Mouse (Mus musculus) intestine, postnatal 0 days (tissue): ENCODE results near the gene Rnf44. TPM values are rescaled to one million over a fixed set of nuclear protein-coding genes. Genes with fewer than 3 reads are reported as not detected.

Experiments used
- ATAC-seq: fragments of 200-750 bp; cut with Nextera tagmentation; 2 replicates; pipeline ENCODE4 v1.8.0; 2017; ENCODE audit warnings: mild to moderate bottlenecking, moderate TSS enrichment, moderate library complexity
- H3K27ac ChIP-seq: fragments of 300-500 bp; sonication (generic); 2 replicates; pipeline ENCODE4 v1.5.1; 2014; ENCODE audit warnings: mild to moderate bottlenecking, low read depth, low read length, moderate library complexity
- H3K27me3 ChIP-seq: fragments of 300-500 bp; sonication (generic); replicated peaks from 2 replicates; pipeline ENCODE4 v1.6.1; 2014; ENCODE audit warnings: low read length, mixed read lengths; ENCODE audit not compliant: control insufficient read depth, insufficient read depth
- H3K36me3 ChIP-seq: fragments of 300-500 bp; sonication (generic); 2 replicates; pipeline ENCODE4 v1.6.1; 2014; ENCODE audit warnings: mild to moderate bottlenecking, moderate library complexity; ENCODE audit not compliant: control insufficient read depth, insufficient read depth
- H3K4me1 ChIP-seq: fragments of 300-500 bp; sonication (generic); replicated peaks from 2 replicates; pipeline ENCODE4 v1.6.1; 2014; ENCODE audit warnings: antibody characterized with exemption, low read length, mixed read lengths; ENCODE audit not compliant: control insufficient read depth, insufficient read depth
- H3K4me2 ChIP-seq: fragments of 300-500 bp; sonication (generic); replicated peaks from 2 replicates; pipeline ENCODE4 v1.6.1; 2014; ENCODE audit warnings: low read depth, mild to moderate bottlenecking, moderate library complexity
- H3K4me3 ChIP-seq: fragments of 300-500 bp; sonication (generic); 2 replicates; pipeline ENCODE4 v1.5.1; 2014; ENCODE audit warnings: low read depth, low read length
- H3K9ac ChIP-seq: fragments of 300-500 bp; sonication (generic); 2 replicates; pipeline ENCODE4 v1.6.1; 2014; ENCODE audit warnings: mild to moderate bottlenecking, low read depth, low read length
- H3K9me3 ChIP-seq: fragments of 300-500 bp; sonication (generic); 2 replicates; pipeline ENCODE4 v1.6.1; 2016; ENCODE audit warnings: mixed run types; ENCODE audit not compliant: control insufficient read depth
- CTCF ChIP-seq: sonication (generic); IDR thresholded peaks from 2 replicates; pipeline ENCODE4 v1.5.1; 2016; ENCODE audit warnings: low read depth, mild to moderate bottlenecking, control low read depth, antibody characterized with exemption, moderate library complexity
- WGBS: fragments of 180-500 bp; shearing (Covaris S2); extraction: QIAGEN DNeasy Blood & Tissue Kit; methylation state at CpG from one replicate; pipeline ENCODE4 v1.1.7; 2014; 5-methylcytosine and 5-hydroxymethylcytosine counted together
- polyA plus RNA-seq: library from polyadenylated mRNA; unstranded; fragments of >200 nt; fragmentation: Nextera tagmentation; extraction: Ambion mirVana; gene quantifications from 2 replicates; pipeline ENCODE4 v1.2.1, GENCODE M21; 2015

Gene Rnf44
- polyA plus RNA-seq, 1 experiment from 2014 or later = 75.1 TPM

GRCm38 (mm10) chr13:54687575-54688424 lies 5.9 kb downstream of the Rnf44 start:
- Histone ChIP-seq H3K9me3 (no peaks in the 10 kb centered on the region), H3K27me3 (no peaks in the 10 kb centered on the region), H3K27ac (peak overlapping the region; percentile 98), H3K9ac (peak overlapping the region; percentile 88), H3K4me3 (peak overlapping the region; percentile 97), H3K36me3 (peaks cover 13% of the 10 kb centered on the region), H3K4me1 (peaks cover 9% of the 10 kb centered on the region), H3K4me2 (peak overlapping the region; percentile 86)
- peak; percentile 87 for ATAC-seq
- no peak for TF ChIP-seq CTCF
- under 1% methylated on average over 82 of the region's 82 CpGs for WGBS

GRCm38 (mm10) chr13:54687096-54687495 lies 6.6 kb downstream of the Rnf44 start:
- Histone ChIP-seq H3K9ac (peak overlapping the region; percentile 88), H3K36me3 (peaks cover 20% of the 10 kb centered on the region), H3K9me3 (no peaks in the 10 kb centered on the region), H3K27ac (peak overlapping the region; percentile 98), H3K27me3 (no peaks in the 10 kb centered on the region), H3K4me1 (peaks cover 5% of the 10 kb centered on the region; the same call in 1 of the 2 replicates), H3K4me2 (peak overlapping the region; percentile 86), H3K4me3 (peak overlapping the region; percentile 97)
- TF ChIP-seq CTCF = no peak
- peak; percentile 46 for ATAC-seq
- WGBS = under 1% methylated on average over 30 of the region's 35 CpGs

- Histone ChIP-seq H3K27me3 (no peaks in the 10 kb centered on the region), H3K4me3 (peak overlapping the region; percentile 97), H3K4me2 (peak overlapping the region; percentile 86), H3K36me3 (peaks cover 27% of the 10 kb centered on the region), H3K9me3 (no peaks in the 10 kb centered on the region), H3K27ac (peak overlapping the region; percentile 98), H3K9ac (peak overlapping the region; percentile 88), H3K4me1 (peaks cover 5% of the 10 kb centered on the region; the same call in 1 of the 2 replicates)
- TF ChIP-seq CTCF = no peak
- 2% methylated on average over 19 of the region's 19 CpGs for WGBS
- no peak for ATAC-seq
These were observed 7.3 kb downstream of the Rnf44 start for GRCm38 (mm10) chr13:54686139-54687053.

GRCm38 (mm10) chr13:54685174-54685573 lies 8.5 kb downstream of the Rnf44 start:
- H3K36me3 ChIP-seq = peaks cover 39% of the 10 kb centered on the region
- H3K27ac ChIP-seq = no peak overlapping the region
- ATAC-seq = no peak
- 0 out of 2 replicates have a peak overlapping the region, but pooled peaks have one; percentile 86 for H3K4me2 ChIP-seq
- H3K9ac ChIP-seq = no peak overlapping the region
- H3K4me3 ChIP-seq = no peak overlapping the region
- H3K27me3 ChIP-seq = no peaks in the 10 kb centered on the region
- TF ChIP-seq CTCF = peak; percentile 78
- no peaks in the 10 kb centered on the region for H3K9me3 ChIP-seq
- 36% methylated on average over 2 of the region's 2 CpGs for WGBS
- H3K4me1 ChIP-seq = peaks cover 5% of the 10 kb centered on the region; the same call in 1 of the 2 replicates

GRCm38 (mm10) chr13:54684140-54684896 lies 9.4 kb downstream of the Rnf44 start:
- no peak overlapping the region for H3K27ac ChIP-seq
- no peak for TF ChIP-seq CTCF
- ATAC-seq = no peak

More at GRCm38 (mm10) chr13:54684140-54684896, 9.4 kb downstream of the Rnf44 start:
- peaks cover 5% of the 10 kb centered on the region; the same call in 1 of the 2 replicates for H3K4me1 ChIP-seq
- no peaks in the 10 kb centered on the region for H3K27me3 ChIP-seq
- H3K9me3 ChIP-seq = no peaks in the 10 kb centered on the region
- H3K4me3 ChIP-seq = no peak overlapping the region
- H3K4me2 ChIP-seq = no peak overlapping the region
- no peak overlapping the region for H3K9ac ChIP-seq
- WGBS = 60% methylated on average over 3 of the region's 3 CpGs
- peaks cover 42% of the 10 kb centered on the region for H3K36me3 ChIP-seq
